Mouse (Mus musculus) limb, embryonic 14.5 days (tissue): ENCODE measurements around the gene Prex1. TPM values are rescaled to one million over a fixed set of nuclear protein-coding genes. Genes with fewer than 3 reads are reported as not detected.

Experiments
- ATAC-seq: fragments of 200-750 bp; cut with Nextera tagmentation; 2 replicates; pipeline ENCODE4 v1.8.0; 2017; ENCODE audit warnings: low read depth, moderate number of reproducible peaks, moderate TSS enrichment; ENCODE audit not compliant: low FRiP score
- DNase-seq: peaks from one replicate; pipeline ENCODE4 v3.0.0-alpha.2; 2015; ENCODE audit warnings: low spot score
- H3K27ac ChIP-seq: fragments of 300-500 bp; sonication (generic); replicated peaks from 2 replicates; pipeline ENCODE4 v1.5.1; 2014; ENCODE audit warnings: low read depth, mild to moderate bottlenecking, low read length, moderate library complexity, mixed read lengths
- H3K27me3 ChIP-seq: fragments of 300-500 bp; sonication (generic); 2 replicates; pipeline ENCODE4 v1.6.1; 2014; ENCODE audit warnings: low read length, mixed read lengths; ENCODE audit not compliant: control insufficient read depth, insufficient read depth
- H3K36me3 ChIP-seq: fragments of 300-500 bp; sonication (generic); 2 replicates; pipeline ENCODE4 v1.6.1; 2014; ENCODE audit warnings: mild to moderate bottlenecking, low read length, moderate library complexity, mixed read lengths; ENCODE audit not compliant: control insufficient read depth, insufficient read depth
- H3K4me1 ChIP-seq: fragments of 300-500 bp; sonication (generic); 2 replicates; pipeline ENCODE4 v1.6.1; 2014; ENCODE audit warnings: antibody characterized with exemption, low read length, mixed read lengths; ENCODE audit not compliant: control insufficient read depth, insufficient read depth
- H3K4me2 ChIP-seq: fragments of 300-500 bp; sonication (generic); replicated peaks from 2 replicates; pipeline ENCODE4 v1.6.1; 2014; ENCODE audit warnings: low read depth, mild to moderate bottlenecking, low read length, moderate library complexity; ENCODE audit not compliant: severe bottlenecking
- H3K4me3 ChIP-seq: fragments of 300-500 bp; sonication (generic); replicated peaks from 2 replicates; pipeline ENCODE4 v1.5.1; 2014; ENCODE audit warnings: low read length
- H3K9ac ChIP-seq: fragments of 300-500 bp; sonication (generic); 2 replicates; pipeline ENCODE4 v1.6.1; 2014; ENCODE audit warnings: mild to moderate bottlenecking, low read depth, low read length, moderate library complexity; ENCODE audit not compliant: severe bottlenecking
- H3K9me3 ChIP-seq: fragments of 300-500 bp; sonication (generic); 2 replicates; pipeline ENCODE4 v1.6.1; 2016; ENCODE audit warnings: low read length; ENCODE audit not compliant: control insufficient read depth
- POLR2A ChIP-seq: fragments of 200-500 bp; IDR thresholded peaks from 2 replicates; pipeline ENCODE4 v1.8.0; 2012; ENCODE audit warnings: inconsistent platforms, mild to moderate bottlenecking, moderate library complexity, borderline replicate concordance; ENCODE audit not compliant: insufficient read depth, insufficient read length; ENCODE audit errors: extremely low read depth
- WGBS: fragments of 180-500 bp; shearing (Covaris S2); extraction: QIAGEN DNeasy Blood & Tissue Kit; methylation state at CpG from one replicate; pipeline ENCODE4 v1.1.7; 2014; 5-methylcytosine and 5-hydroxymethylcytosine counted together
- polyA plus RNA-seq, 2 experiments: library from polyadenylated mRNA; depleted of rRNA in 1 of 2; stranded (reverse) in 1 of 2; unstranded in 1 of 2; fragments of >200 nt; fragmentation: Nextera tagmentation in 1 of 2; extraction: Ambion mirVana in 1 of 2; gene quantifications; 2 replicates each; pipeline versions ENCODE4 v1.2.1 to v1.2.3; 2012 to 2014

Gene Prex1
- polyA plus RNA-seq, 2 experiments, result 20.1 to 27.9 TPM

DNA sequence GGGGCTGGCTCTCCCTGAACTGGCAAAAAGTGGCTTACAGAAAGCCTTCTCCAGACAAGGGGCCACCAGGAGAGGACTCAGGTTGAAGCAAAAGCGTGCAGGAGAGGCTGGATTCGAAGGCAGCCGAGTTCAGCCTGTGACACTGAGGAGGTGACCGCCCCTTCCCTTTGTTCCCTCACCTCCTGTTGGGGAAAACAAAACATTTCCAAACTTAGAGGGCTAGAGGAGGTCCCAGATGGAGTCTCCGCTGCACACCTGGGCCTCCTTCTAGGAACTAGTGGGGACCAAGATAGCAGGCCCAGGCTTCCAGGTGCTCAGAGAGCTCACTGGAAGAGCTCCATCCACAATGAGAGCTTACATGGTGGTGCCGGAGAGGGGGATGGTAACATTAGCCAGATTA is 161.0 kb downstream of the Prex1 start:
- 69% methylated on average over 6 of the region's 6 CpGs for WGBS
- no peak overlapping the region for H3K27ac ChIP-seq
- H3K9me3 ChIP-seq, result no peaks in the 10 kb centered on the region
- peaks cover 9% of the 10 kb centered on the region; the same call in 1 of the 2 replicates for H3K4me1 ChIP-seq
- DNase-seq (no peak), ATAC-seq (no peak)
- no peak overlapping the region for H3K4me3 ChIP-seq
- H3K36me3 ChIP-seq, result no peaks in the 10 kb centered on the region
- H3K27me3 ChIP-seq, result no peaks in the 10 kb centered on the region
- H3K9ac ChIP-seq, result no peak overlapping the region
- H3K4me2 ChIP-seq, result no peak overlapping the region
- TF ChIP-seq POLR2A, result no peak

DNA sequence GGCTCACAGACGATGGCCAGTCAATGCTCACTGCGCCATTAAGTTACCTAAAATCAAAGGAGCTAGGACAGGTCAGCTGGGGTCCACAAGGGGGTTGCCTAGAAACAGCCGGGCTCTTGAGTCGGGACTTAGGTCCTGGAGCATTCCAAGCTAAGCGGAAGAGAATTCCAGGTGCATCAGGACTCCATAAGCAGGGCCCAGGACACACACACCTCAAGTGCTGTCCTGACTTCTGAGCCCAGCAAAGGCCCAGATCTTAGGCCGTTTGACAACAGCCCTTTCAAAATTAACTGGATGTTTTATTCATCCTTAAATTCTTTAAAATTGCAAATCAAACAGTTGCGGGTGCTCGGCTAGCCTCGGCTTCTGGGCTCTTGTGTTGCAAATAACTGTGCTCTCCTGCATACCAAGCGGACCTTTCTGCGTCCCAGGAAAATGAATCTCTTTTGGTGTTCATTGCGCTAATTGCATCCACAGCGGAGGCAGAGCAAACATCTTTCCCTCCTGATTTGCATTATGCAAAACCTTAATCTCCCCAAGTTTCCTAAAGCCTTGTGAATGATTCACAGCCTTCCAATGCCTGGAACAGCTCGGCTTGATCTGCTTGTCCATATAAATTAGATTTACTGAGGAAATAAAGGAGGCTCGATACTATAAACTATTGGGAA is 161.7 kb downstream of the Prex1 start:
- DNase-seq (no peak), ATAC-seq (no peak)
- Histone ChIP-seq H3K27ac (no peak overlapping the region), H3K4me3 (no peak overlapping the region), H3K9me3 (no peaks in the 10 kb centered on the region), H3K9ac (no peak overlapping the region), H3K4me2 (no peak overlapping the region), H3K4me1 (peaks cover 9% of the 10 kb centered on the region; the same call in 1 of the 2 replicates), H3K36me3 (no peaks in the 10 kb centered on the region), H3K27me3 (no peaks in the 10 kb centered on the region)
- WGBS, result 63% methylated on average over 15 of the region's 15 CpGs
- TF ChIP-seq POLR2A, result no peak

DNA sequence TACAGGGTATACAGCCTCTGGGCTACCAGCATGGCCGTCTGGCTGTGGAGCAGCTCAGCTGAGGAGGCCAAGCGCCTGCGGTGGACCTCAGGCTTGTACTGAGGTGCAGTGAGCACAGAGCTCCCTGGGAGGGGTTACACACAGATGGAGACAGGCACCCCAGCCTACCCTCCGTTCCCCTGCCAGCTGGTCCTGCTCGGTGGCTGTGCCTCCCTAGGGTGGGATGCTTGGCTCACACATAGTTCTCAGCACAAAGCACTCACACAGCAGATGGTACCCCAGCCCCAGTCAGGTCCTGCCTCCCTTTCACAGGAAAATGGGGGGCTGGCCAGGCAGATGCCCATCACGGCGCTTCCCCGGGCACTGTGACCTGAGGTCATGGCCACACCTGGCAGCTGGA is 163.8 kb downstream of the Prex1 start:
- DNase-seq, result no peak
- TF ChIP-seq POLR2A, result no peak
- Histone ChIP-seq H3K4me2 (no peak overlapping the region), H3K36me3 (no peaks in the 10 kb centered on the region), H3K9me3 (no peaks in the 10 kb centered on the region), H3K9ac (no peak overlapping the region), H3K27ac (no peak overlapping the region), H3K27me3 (no peaks in the 10 kb centered on the region), H3K4me1 (peaks cover 23% of the 10 kb centered on the region), H3K4me3 (no peak overlapping the region)
- ATAC-seq, result no peak
- 63% methylated on average over 8 of the region's 8 CpGs for WGBS

DNA sequence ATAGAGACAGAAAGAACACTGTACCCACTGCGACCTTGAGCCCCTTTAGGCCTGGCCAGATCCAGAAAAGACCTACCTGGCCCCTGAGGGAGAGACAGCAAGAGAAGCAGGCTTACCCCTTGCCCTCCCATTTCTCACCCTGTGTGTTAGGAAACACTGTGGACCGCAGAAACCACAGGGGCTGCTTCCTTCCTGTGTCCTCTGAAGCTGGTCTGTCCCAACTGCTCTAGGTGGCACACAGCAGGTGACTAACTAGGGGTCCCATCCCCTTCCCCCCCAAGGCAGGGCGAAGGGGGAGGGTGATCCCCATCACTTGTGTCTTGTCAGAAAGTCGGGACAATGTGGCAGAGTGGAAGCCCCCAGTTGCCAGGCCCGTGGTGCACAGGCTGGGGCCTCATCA is 164.6 kb downstream of the Prex1 start:
- no peaks in the 10 kb centered on the region for H3K27me3 ChIP-seq
- H3K4me3 ChIP-seq, result no peak overlapping the region
- H3K9me3 ChIP-seq, result no peaks in the 10 kb centered on the region
- WGBS, result 82% methylated on average over 5 of the region's 5 CpGs
- H3K9ac ChIP-seq, result no peak overlapping the region
- TF ChIP-seq POLR2A, result no peak
- no peaks in the 10 kb centered on the region for H3K36me3 ChIP-seq
- H3K4me1 ChIP-seq, result peaks cover 26% of the 10 kb centered on the region
- no peak overlapping the region for H3K4me2 ChIP-seq
- H3K27ac ChIP-seq, result no peak overlapping the region
- DNase-seq (no peak), ATAC-seq (no peak)

DNA sequence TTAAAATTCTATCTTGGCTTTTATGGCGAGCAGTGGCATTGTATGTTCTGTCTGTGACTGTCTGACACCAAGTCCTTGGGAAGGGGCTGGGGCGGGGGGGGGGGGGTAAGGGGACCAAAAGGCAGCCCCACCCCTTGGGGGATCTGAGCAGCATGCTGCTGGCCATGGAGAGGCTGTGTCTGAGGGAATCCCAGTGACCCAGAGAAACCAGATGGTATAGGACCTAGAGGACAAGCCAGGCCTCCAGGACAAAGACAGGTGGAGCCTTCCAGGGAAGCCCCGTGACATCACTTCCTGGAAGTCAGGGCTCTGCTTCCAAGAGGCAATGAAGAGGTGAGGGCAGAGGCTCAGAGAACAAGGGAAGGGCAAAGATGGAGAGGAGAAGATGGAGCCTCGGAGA is 168.1 kb downstream of the Prex1 start:
- Histone ChIP-seq H3K4me3 (no peak overlapping the region), H3K4me1 (peaks cover 22% of the 10 kb centered on the region), H3K9ac (no peak overlapping the region), H3K4me2 (no peak overlapping the region), H3K27me3 (no peaks in the 10 kb centered on the region), H3K9me3 (no peaks in the 10 kb centered on the region), H3K27ac (peak overlapping the region; percentile 55; the same call in 1 of the 2 replicates), H3K36me3 (no peaks in the 10 kb centered on the region)
- no peak for ATAC-seq
- no peak for TF ChIP-seq POLR2A
- WGBS, result 54% methylated on average over 4 of the region's 4 CpGs
- no peak for DNase-seq
